Mouse (Mus musculus): Measurements from ENCODE around the gene Lrrc4. TPM values are rescaled to one million over a fixed set of nuclear protein-coding genes. Genes with fewer than 3 reads are reported as not detected.

The Lrrc4 gene
- under 1 TPM; 0.31 to 0.41 TPM for total RNA-seq (2021)

DNA sequence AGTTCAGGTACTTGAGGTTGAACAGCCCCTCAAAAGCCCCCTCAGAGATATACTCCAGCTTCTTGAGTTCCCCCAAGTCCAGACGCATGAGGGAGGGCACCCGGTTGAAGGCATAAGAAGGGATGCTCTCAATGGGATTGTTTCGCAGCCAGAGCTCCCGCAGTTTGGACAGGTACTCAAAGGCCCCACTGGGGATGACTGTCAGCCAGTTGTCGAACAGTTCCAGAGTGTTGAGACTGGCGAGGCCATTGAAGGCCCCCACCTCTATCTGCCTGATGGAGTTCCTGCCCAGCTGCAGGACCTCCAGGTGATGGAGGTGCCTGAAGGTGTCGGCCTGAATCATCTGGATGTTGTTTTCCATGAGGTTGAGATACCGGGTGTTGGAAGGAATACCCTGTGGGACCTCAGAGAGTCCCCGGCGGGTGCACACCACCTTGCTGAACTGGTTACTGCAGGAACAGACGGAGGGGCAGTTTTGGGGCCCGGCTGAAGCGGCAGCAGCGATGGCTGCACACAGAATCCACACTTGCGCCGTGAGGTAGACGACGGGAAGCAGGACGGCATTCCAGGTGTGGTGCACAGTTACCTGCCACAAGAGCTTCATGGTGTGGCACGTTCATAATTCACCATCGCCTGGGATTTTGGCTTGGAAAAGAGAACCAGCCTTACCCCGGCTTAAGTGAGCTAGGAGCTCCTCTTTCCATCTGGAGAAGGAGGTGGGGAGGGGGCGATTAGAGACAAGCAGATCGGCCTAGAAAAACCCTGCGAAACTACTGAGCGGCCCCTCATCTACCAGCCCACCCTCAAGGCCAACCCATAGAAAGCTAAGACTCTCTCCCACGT, at the start of gene Lrrc4:
TSS of gene Lrrc4 (minus strand) at position 737 of the 843 bp plus-strand sequence.
- intact Hi-C loops (cut with DNase I), result no loop called here

GRCm38 (mm10) chr6:28880909-28881308, 49.4 kb upstream of the Lrrc4 start:
- DNase-seq, result no peak
- intact Hi-C loops (cut with DNase I), result no loop called here

More for the DNA sequence above, at the start of gene Lrrc4:
- no peak for DNase-seq

DNA sequence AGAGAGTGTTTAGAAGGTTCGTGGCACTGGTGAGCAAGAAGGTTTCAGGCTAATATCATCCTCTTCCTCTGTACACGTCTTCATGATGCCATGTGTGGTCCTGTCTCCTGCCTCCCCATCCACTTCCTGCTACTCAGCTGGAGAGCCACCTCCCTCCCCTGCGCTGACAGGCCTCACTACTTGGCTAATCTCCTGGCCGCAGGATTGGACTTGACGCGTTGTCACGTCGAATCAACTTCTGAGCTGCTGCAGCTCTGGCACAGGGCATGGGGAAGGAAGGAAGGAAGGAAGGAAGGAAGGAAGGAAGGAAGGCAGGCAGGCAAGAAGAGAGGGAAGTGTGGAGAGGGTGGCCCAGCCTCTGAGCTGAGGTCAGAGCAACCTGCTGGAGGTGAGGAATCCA, 47.8 kb upstream of the Lrrc4 start:
- DNase-seq, result no peak
- intact Hi-C loops (cut with DNase I), result no loop called here

DNA sequence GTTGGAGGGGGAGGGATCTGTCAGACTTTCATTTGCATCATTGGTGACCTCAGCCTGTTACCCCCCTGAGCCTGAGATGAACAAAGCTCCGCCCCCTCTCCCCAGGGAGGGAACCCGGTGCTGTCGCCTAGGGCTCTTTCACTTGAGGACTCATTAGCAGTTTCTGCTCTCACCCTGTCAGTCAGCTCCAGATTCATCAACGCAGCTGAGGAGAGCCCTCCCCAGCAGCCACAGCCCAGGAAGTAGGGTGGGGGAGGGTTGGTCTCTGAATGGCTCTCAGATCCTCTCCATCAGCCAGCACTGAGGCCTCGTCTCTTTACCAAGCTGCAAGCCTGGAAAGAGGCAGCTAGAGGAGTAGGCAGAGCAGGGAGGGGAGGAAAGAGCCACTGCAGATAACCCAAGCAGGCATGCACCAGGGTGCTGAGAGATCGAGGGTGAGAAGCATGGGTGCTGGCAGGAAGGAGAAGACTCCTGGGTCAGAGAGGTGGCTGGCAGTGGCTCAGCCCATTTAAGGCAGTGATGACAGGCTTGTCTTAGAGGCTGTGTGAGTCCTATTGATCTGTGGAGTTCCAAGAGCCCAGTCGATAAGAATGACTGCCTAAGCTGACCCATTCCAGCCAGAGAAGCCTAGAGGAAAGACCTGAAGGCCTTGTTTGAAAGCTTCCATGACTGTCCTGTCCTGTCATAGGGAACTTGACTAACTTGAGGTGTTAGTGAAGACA, 46.6 kb upstream of the Lrrc4 start:
- no peak for DNase-seq
- intact Hi-C loops (cut with DNase I), result no loop called here

GRCm38 (mm10) chr6:28876492-28876891, 44.9 kb upstream of the Lrrc4 start:
- DNase-seq, result no peak
- intact Hi-C loops (cut with DNase I), result no loop called here

DNA sequence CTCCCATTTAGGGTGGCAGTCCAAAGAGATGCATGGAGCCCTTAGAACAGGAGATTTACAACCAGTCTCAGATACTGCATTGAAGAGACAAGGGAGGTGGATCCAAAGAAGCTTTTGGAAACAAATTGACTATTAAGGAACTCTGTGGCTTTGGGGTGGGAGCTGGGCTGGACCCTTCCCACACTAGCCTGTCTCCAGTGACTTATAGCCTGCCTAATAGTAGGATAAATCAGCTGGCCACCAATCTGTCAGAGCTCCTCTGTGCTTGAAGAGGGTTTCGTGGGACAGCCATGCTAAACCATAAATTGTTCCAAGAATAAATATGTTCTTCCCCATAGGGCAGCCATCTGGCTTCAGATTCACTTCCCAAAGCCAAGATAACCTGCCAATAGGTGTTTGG, 43.8 kb upstream of the Lrrc4 start:
- intact Hi-C loops (cut with DNase I), result no loop called here
- DNase-seq, result no peak

DNA sequence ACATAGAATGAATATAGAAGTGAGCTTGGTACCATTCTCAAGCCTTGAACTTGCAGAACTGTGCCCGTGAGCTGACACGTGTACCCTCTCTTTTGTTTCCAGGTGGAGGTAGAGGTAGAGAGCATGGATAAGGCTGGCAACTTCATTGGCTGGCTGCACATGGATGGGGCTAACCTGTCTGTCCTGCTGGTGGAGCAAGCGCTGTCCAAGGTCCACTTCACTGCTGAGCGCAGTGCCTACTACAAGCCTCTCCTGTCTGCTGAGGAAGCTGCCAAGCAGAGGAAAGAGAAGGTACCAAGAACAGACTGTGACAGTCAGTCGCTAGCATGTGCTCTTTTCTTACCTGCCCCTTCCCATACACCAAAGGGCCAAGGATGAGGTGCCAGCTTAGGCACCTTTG, 43.2 kb upstream of the Lrrc4 start:
- intact Hi-C loops (cut with DNase I), result no loop called here
- no peak for DNase-seq

- intact Hi-C loops (cut with DNase I), result no loop called here
- DNase-seq, result no peak
These were observed 42.5 kb upstream of the Lrrc4 start for GRCm38 (mm10) chr6:28874053-28874452.

DNA sequence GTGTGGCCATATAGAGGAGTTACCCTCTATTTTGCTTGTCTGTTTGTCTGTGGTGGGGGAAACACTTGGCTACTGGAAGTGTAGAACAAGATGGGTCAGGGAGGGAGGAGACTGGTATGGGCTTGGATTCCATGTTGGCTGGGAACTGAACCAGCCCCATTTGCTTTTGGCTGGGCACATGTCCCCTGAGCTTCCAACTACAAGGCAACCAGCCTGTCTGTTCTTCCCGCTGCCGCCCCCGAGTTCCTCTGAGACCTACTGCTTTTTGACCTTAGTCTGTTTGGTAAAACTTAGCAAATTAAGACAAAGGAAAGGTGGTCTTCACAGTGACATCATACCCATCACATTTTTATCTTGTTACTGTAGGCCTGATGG, 40.9 kb upstream of the Lrrc4 start:
- intact Hi-C loops (cut with DNase I), result no loop called here
- no peak for DNase-seq

DNA sequence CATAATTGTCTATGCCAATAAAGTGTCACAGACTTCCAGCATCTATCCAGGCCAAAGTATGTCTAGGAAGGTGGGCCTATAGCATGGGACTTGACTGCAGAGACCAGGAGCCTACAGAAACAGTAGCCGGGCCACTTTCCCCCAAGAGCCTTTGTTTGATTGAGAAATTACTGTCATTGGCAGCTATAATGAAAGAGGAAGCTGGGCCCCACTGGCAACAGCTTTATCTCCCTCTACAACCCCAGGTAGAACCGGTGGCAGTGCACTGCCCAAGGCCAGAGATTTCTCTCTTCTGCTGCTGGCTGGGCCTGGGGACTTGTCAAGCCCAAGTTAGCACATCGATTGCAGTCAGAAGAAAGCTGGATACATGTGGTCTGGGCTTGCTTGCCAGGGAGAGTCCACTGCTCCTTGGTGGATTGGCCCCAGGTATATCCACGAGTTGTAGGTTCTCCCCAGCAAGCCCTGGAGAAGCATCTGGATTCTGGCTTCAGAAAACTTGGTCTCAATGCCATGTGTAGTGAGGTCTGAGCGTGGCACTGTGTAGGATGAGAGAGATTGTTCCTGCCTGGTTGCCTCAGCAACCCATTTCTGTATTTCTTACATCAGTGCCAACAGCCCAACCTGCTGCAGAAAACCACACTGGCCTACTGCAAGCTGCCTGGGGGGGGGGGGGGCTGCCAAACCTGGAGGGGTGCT, 40.3 kb upstream of the Lrrc4 start:
- intact Hi-C loops (cut with DNase I), result no loop called here
- DNase-seq, result no peak

GRCm38 (mm10) chr6:28867516-28868251, 36.1 kb upstream of the Lrrc4 start:
- intact Hi-C loops (cut with DNase I), result no loop called here
- no peak for DNase-seq

- DNase-seq, result no peak
- intact Hi-C loops (cut with DNase I), result no loop called here
These were observed 34.7 kb upstream of the Lrrc4 start for GRCm38 (mm10) chr6:28866206-28866605.

GRCm38 (mm10) chr6:28865112-28865511, 33.6 kb upstream of the Lrrc4 start:
- intact Hi-C loops (cut with DNase I), result no loop called here
- DNase-seq, result no peak

DNA sequence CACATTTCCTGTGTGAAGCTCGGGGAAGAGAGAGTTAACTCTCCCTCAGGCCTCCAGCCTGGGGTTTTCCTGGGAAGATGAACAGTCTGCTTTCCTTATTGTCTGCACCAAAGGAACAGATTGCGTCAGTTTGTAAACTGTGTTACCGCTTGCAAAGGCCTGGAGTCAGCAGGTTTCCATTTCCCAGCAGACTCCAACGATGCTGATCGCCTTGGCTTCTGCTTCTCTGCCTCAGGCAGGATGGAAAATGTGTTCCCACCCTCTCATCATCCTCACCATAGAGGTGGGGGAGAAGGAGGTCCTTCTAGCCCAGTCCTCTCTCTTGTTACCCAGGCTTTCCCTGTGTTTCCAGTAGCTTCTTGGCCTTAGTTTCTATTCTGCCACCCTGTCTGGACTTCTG, 33.1 kb upstream of the Lrrc4 start:
- intact Hi-C loops (cut with DNase I), result no loop called here
- no peak for DNase-seq

GRCm38 (mm10) chr6:28862304-28862703, 30.8 kb upstream of the Lrrc4 start:
- DNase-seq, result no peak
- intact Hi-C loops (cut with DNase I), result no loop called here

- no peak for DNase-seq
- intact Hi-C loops (cut with DNase I), result no loop called here
These were observed 29.4 kb upstream of the Lrrc4 start for GRCm38 (mm10) chr6:28860922-28861321.

GRCm38 (mm10) chr6:28860450-28860849, 28.9 kb upstream of the Lrrc4 start:
- intact Hi-C loops (cut with DNase I), result no loop called here
- DNase-seq, result no peak

GRCm38 (mm10) chr6:28859094-28859493, 27.5 kb upstream of the Lrrc4 start:
- intact Hi-C loops (cut with DNase I), result no loop called here

DNA sequence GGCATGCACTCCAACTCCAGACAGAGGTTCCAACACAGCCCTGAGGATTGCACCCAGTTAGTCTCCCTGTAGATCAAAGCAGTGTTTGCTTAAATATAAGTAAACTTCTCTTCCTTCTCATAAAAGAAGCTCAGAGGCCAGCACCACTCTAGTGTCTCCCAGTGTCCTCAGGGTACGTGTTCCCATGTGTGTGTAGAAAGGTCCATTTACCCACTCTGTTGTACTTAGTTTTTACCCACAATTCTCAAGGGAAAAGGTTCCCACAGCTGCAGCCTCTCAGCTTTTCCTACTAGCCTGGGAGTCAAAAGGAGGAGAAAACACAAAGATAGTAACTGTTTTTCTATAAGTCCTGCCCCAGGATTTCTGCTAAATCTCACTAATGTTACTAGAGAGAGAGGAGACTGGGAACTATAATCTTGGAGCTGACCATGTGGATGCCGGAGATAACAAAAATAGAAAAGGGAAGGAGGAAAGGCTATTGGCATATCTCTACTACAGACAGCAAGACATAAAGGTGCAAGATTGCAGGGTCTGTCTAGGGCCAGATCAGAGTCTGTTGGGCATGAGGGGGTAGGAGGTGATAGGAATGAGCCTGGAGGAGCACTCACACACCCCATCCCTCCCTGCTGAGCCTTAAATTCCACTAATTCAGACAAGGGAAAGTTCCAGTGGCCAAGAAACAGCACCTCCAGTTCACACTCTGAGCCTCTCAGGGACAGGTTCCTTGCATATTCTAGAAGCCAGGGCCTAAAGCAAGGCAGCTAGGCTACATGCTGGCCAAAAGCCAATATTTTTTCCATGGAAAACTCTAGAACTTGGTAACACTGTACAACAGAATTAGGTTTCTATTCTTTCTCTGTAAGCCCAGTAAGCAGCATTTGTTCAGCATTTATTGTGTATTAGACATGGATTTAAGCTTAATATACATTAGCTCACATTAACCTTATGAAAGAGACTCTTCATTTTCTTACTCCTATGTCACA, 25.9 kb upstream of the Lrrc4 start:
- no peak for DNase-seq
- intact Hi-C loops (cut with DNase I), result no loop called here

More at GRCm38 (mm10) chr6:28859094-28859493, 27.5 kb upstream of the Lrrc4 start:
- DNase-seq, result no peak

DNA sequence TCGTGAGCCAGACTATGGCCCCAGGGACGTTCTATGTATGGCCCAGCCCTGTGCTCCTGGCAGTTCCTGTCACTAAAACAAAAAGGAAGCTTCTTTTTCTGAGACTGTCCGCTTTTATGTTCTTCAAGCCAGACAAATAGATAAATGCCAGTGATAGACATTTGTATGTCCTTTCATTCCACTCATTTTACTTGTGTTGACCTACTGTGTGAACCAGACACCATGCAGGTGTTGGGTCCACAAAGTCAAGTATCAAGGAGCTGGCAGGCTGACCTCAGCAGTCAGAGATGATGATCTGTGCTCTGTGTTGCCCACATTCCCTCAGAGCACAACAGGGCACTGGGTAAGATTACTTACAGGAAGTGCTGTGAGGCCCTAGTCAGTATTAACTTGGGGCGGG, 25.2 kb upstream of the Lrrc4 start:
- DNase-seq, result no peak
- intact Hi-C loops (cut with DNase I), result no loop called here
